Mouse (Mus musculus) CD4-positive, CD25-positive, alpha-beta regulatory T cell, adult 2 months (primary cell): ENCODE data around the gene 2310034G01Rik.

Source experiments
- DNase-seq: peaks from one replicate; pipeline ENCODE4 v3.0.0-alpha.2; 2012; ENCODE audit warnings: low read depth, low spot score

The 2310034G01Rik gene

DNA sequence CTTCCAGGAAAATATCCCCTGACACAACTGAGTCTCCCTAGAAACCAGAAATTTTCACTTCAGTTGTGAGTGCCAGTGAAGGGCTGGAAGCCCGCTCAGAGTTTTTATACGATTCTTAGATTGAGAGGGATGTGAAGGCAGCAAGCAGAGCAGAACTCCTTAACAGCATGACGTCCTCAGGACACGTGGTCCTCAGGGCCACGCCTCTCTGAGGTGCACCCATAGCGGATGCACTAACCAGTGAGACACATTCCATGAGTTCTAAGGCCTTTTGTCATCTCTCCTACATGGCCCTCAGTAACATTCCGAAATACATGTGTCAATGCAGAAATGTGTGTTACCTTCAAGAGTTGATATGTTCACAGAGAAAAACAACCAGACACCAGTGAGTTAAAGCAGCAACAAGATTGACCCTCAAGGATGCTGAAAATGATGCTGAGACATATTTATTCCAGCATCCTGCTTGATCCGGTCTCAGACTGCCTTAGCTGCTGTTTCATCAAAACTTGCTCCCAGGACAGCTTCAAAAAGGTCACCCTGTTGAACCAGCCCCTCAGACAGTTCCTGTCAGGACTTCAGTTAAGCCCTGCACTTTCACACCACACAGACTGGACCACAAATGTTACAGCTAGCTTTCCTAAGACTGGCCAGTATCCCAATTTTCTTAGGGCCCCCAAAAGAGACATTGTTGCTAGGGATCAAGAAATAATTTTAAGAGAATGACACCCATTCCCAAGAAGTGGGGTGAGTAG is 49.6 kb downstream of the 2310034G01Rik start:
- no peak for DNase-seq
